Mouse (Mus musculus) liver, embryonic 15.5 days (tissue): ENCODE data around the gene Tcf20. TPM values are rescaled to one million over a fixed set of nuclear protein-coding genes. Genes with fewer than 3 reads are reported as not detected.
A peak's percentile ranks its signal among the peaks of the same experiment; 100 is the strongest.

Experiments
- ATAC-seq: fragments of 200-750 bp; cut with Nextera tagmentation; 2 replicates; pipeline ENCODE4 v1.8.0; 2017; ENCODE audit warnings: moderate number of reproducible peaks, mild to moderate bottlenecking, moderate library complexity; ENCODE audit not compliant: insufficient read depth
- H3K27ac ChIP-seq: fragments of 300-500 bp; sonication (generic); replicated peaks from 2 replicates; pipeline ENCODE4 v1.5.1; 2015; ENCODE audit warnings: mild to moderate bottlenecking, inconsistent platforms
- H3K27me3 ChIP-seq: fragments of 300-500 bp; sonication (generic); 2 replicates; pipeline ENCODE4 v1.6.1; 2015; ENCODE audit warnings: mild to moderate bottlenecking, inconsistent platforms
- H3K36me3 ChIP-seq: fragments of 300-500 bp; sonication (generic); replicated peaks from 2 replicates; pipeline ENCODE4 v1.6.1; 2015; ENCODE audit warnings: moderate library complexity, mild to moderate bottlenecking, inconsistent platforms
- H3K4me1 ChIP-seq: fragments of 300-500 bp; sonication (generic); replicated peaks from 2 replicates; pipeline ENCODE4 v1.6.1; 2015; ENCODE audit warnings: inconsistent platforms
- H3K4me2 ChIP-seq: fragments of 300-500 bp; sonication (generic); 2 replicates; pipeline ENCODE4 v1.6.1; 2015; ENCODE audit warnings: moderate library complexity, mild to moderate bottlenecking, inconsistent platforms
- H3K4me3 ChIP-seq: fragments of 300-500 bp; sonication (generic); replicated peaks from 2 replicates; pipeline ENCODE4 v1.5.1; 2015; ENCODE audit warnings: mild to moderate bottlenecking, inconsistent platforms
- H3K9ac ChIP-seq: fragments of 300-500 bp; sonication (generic); 2 replicates; pipeline ENCODE4 v1.6.1; 2015; ENCODE audit warnings: moderate library complexity, mild to moderate bottlenecking, inconsistent platforms
- H3K9me3 ChIP-seq: fragments of 300-500 bp; sonication (generic); replicated peaks from 2 replicates; pipeline ENCODE4 v1.6.1; 2016; ENCODE audit warnings: inconsistent platforms
- WGBS: fragments of 180-500 bp; shearing (Covaris S2); methylation state at CpG from one replicate; pipeline ENCODE4 v1.1.7; 2015; ENCODE audit warnings: mixed read lengths; ENCODE audit not compliant: insufficient replicate concordance; 5-methylcytosine and 5-hydroxymethylcytosine counted together
- polyA plus RNA-seq: library from polyadenylated mRNA; unstranded; fragments of >200 nt; fragmentation: Nextera tagmentation; extraction: Ambion mirVana; gene quantifications from 2 replicates; pipeline ENCODE4 v1.2.1, GENCODE M21; 2015

Gene Tcf20
- polyA plus RNA-seq, 1 experiment from 2014 or later = 2.1 TPM

DNA sequence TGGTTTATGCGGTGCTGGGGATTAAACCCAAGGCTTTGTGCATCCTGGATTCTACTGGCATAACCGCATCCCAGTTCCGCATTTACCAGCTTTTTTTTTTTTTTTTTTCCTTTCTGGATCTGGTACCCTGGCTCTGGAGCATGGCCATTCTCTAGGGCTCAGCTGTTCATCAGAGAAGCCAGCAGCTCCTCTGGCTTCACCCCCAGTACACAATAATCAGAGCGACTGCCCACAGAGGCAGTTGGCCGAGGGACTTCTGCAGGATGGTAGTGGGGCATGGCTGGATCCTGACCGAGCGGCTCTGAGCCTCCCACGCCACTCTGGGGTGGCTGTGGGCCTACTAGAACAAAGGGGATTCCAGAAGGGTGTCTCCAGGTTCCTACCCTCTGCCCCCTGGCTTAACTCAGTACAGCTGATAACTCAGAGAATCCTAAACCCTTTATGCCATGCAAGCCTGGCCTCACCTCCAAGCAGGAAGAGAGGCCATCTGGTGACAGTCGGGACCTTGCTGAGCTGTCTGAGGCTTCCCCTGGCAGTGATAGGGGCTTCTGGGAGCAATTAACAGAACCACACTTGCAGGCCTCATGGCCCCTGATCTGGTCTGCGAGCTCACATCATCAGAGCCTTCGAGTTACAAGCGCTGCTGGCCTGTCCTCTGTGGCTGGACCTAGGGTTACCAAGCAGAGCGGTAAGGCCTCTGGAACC, 4.6 kb upstream of the Tcf20 start:
- Histone ChIP-seq H3K9me3 (no peaks in the 10 kb centered on the region), H3K4me1 (peaks cover 11% of the 10 kb centered on the region), H3K4me3 (no peak overlapping the region), H3K4me2 (no peak overlapping the region), H3K27ac (no peak overlapping the region), H3K36me3 (no peaks in the 10 kb centered on the region), H3K27me3 (peaks cover 40% of the 10 kb centered on the region), H3K9ac (no peak overlapping the region)
- ATAC-seq = no peak
- 67% methylated on average over 13 of the region's 13 CpGs for WGBS

DNA sequence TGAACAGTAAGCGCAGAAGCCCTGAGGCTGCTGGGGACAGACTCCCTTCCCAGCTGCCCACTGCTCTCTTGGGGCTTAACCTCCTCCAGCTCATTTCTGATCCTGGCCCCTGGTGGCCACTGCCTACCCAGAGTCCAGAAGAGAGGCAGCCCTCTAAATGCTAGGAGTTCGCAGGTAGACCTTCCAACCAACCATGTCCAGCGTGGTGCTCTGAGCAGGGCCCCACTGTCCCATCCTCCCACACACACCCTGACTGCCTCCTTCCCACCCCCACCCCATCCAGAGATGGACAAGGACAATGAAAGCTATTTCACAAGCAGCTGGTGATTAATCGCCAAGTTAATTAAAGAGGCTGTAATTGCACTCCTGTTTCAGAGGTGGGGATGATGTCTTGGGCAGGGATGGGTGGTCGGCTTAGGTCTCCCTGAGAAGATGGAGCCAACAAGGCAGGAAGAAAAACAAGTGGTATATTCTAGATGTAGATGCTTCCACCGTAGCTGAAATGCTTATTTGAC, 1.6 kb upstream of the Tcf20 start:
- WGBS = 54% methylated on average over 6 of the region's 6 CpGs

DNA sequence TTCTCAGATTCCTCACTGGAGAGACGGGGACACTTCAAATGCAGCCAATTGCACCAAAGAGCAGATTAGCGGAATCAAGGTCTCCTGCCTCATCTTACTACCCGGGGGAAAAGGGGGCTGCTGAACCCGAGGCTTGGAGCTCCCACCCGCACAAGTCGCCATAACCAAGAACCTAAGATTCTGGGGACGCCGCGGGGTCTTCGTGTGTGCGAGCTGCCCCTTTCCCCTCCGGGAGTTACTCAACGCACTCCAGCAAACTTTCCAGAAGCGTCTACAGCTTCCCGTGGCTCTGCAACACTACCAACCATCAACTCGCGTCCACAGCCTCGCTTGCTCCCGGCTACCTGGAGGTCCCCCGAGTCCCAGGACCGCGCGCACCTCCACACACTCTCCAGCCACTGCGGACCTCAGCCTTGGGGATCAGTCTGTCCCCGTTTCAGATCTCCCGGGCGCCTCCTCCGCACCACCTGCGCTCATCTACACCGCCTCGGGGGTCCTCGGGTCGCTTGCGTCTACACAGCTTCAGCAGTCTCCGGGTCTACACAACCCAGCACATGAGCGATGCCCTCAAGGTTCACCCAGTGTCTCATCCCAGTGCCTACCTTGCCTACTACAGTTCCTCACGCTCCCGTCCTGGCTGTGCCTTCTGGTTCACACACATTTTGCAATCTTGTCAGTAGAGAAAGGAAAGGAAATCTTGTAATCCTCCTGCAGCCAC, 499 bp downstream of the Tcf20 start:
- peaks cover 15% of the 10 kb centered on the region for H3K4me1 ChIP-seq
- ATAC-seq = no peak
- peak overlapping the region; percentile 74 for H3K4me2 ChIP-seq
- peak overlapping the region; percentile 47 for H3K4me3 ChIP-seq
- no peak overlapping the region for H3K27ac ChIP-seq
- no peaks in the 10 kb centered on the region for H3K9me3 ChIP-seq
- no peak overlapping the region; the same call in 1 of the 2 replicates for H3K9ac ChIP-seq
- no peaks in the 10 kb centered on the region for H3K36me3 ChIP-seq
- WGBS = 3% methylated on average over 38 of the region's 38 CpGs
- peaks cover 90% of the 10 kb centered on the region for H3K27me3 ChIP-seq

More for the DNA sequence above, 1.6 kb upstream of the Tcf20 start:
- Histone ChIP-seq H3K36me3 (no peaks in the 10 kb centered on the region), H3K4me3 (no peak overlapping the region), H3K4me1 (peaks cover 15% of the 10 kb centered on the region), H3K27ac (no peak overlapping the region), H3K27me3 (peaks cover 69% of the 10 kb centered on the region), H3K9me3 (no peaks in the 10 kb centered on the region), H3K4me2 (no peak overlapping the region), H3K9ac (no peak overlapping the region)
- ATAC-seq = no peak

DNA sequence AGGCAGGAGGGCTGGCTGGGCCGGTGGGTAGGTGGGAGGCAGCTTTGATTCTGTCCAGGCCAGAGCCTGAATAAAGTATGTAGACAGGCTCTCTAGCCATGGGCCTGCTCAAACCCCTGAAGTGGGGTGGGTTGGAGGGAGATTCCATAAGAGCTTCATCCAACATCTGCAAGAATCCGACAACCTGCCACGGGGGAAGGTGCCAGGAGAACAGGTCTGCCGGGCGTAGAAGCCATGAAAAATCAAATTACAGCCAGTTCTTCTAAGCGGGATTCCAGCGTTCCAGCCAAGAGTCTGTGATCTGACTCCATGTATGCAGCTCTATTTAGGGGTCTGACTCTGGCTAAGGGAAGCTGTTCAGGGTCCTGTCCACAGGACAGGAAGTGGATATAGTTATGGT, 3.1 kb downstream of the Tcf20 start:
- no peak overlapping the region for H3K27ac ChIP-seq
- H3K4me1 ChIP-seq = peaks cover 15% of the 10 kb centered on the region
- no peak overlapping the region for H3K4me2 ChIP-seq
- H3K4me3 ChIP-seq = no peak overlapping the region
- no peak for ATAC-seq
- peaks cover 86% of the 10 kb centered on the region for H3K27me3 ChIP-seq
- no peaks in the 10 kb centered on the region for H3K9me3 ChIP-seq
- no peak overlapping the region for H3K9ac ChIP-seq
- no peaks in the 10 kb centered on the region for H3K36me3 ChIP-seq
- 60% methylated on average over 7 of the region's 7 CpGs for WGBS

DNA sequence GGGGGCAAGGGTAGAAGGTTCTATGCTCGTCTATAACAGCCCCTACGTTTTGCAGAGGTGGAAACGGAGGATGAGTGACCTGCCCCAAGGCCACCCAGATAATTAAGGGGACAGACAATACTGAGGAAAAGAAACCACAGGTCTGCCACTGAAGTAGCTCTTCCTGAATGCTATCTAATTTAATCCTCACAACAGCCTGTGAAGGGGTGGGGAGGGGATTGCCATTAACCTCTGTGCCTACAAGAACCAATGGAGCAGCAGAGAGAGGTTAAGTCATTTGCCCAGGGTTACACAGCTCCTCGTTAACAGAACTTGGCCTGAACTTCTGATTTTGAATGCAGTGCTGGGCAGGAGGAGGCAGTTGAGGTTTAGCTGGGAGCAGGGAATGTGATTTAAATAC, 3.6 kb downstream of the Tcf20 start:
- Histone ChIP-seq H3K4me2 (no peak overlapping the region), H3K27me3 (peaks cover 81% of the 10 kb centered on the region)

DNA sequence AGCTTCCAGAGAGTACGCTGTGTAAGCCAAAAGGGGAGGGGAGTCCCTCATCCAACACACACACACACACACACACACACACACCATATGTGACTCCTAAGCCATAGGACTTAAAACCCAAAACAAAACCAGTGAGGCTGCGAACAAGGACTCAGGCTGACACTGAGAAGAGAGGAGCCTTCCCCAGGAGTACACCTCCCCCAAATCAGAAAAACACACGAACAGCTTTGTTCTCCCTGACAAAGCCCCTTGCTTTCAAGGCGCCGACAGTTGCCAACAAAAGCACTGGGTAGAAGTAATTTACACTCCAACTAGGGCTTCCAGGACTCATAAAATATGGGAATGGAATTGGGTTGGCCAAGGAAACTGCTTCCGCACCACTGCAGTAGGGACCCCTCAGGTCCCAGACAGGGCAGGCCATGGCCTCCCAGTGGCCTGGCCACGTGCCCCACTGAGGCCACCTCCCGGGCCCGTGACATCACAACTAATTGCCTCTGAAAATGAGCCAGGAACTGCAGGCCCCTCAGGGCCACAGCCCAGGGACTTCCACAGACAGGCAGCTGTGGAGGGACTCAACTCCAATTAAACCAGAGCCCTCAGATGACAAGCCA, 4.2 kb downstream of the Tcf20 start:
- Histone ChIP-seq H3K4me2 (no peak overlapping the region), H3K36me3 (no peaks in the 10 kb centered on the region), H3K27me3 (peaks cover 75% of the 10 kb centered on the region), H3K9ac (no peak overlapping the region), H3K4me3 (no peak overlapping the region), H3K9me3 (no peaks in the 10 kb centered on the region), H3K4me1 (peaks cover 15% of the 10 kb centered on the region), H3K27ac (no peak overlapping the region)
- ATAC-seq = no peak
- WGBS = 40% methylated on average over 9 of the region's 9 CpGs

More for the DNA sequence above, 3.6 kb downstream of the Tcf20 start:
- no peaks in the 10 kb centered on the region for H3K9me3 ChIP-seq
- peaks cover 15% of the 10 kb centered on the region for H3K4me1 ChIP-seq
- no peaks in the 10 kb centered on the region for H3K36me3 ChIP-seq
- no peak overlapping the region for H3K27ac ChIP-seq
- H3K9ac ChIP-seq = no peak overlapping the region
- no peak overlapping the region for H3K4me3 ChIP-seq
- WGBS = 20% methylated on average over 4 of the region's 4 CpGs
- ATAC-seq = no peak

DNA sequence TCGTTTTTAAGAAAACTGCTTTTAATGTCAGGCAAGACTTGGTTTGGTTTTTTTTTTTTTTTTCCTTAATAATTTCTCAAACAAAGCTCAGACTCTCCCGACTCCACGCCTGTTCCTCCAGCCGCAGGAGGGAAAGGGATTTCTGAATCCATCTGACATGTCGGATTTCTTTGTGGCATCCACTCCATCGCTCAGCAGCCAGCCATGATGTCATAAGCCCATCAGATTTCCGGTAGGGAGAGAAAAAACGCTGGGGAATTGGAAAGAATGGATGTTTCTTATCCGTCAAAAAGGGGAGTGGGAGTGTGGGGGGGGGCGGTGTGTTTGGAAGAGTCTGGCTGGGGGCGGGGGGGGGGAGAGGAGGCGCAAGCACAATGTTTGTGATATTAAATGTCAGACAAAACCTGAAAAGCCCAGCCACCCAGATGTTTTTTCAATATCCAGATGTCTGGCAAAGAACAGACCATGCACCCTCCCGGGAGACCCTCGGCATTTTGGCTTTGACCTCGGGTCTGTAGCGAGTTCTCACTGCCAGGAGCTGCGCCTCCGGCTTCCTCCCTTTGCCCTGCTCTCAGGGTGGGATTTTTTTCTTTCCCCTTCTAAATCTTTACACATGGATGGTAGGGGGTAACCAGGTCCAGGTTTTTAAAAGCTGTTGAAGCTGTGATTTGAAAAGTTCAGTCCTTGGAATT, 4.8 kb downstream of the Tcf20 start:
- no peak for ATAC-seq
- Histone ChIP-seq H3K27ac (no peak overlapping the region), H3K36me3 (no peaks in the 10 kb centered on the region), H3K4me1 (peaks cover 10% of the 10 kb centered on the region), H3K4me2 (no peak overlapping the region), H3K9me3 (no peaks in the 10 kb centered on the region), H3K27me3 (peaks cover 69% of the 10 kb centered on the region), H3K4me3 (no peak overlapping the region), H3K9ac (no peak overlapping the region)
- WGBS = 34% methylated on average over 18 of the region's 18 CpGs

DNA sequence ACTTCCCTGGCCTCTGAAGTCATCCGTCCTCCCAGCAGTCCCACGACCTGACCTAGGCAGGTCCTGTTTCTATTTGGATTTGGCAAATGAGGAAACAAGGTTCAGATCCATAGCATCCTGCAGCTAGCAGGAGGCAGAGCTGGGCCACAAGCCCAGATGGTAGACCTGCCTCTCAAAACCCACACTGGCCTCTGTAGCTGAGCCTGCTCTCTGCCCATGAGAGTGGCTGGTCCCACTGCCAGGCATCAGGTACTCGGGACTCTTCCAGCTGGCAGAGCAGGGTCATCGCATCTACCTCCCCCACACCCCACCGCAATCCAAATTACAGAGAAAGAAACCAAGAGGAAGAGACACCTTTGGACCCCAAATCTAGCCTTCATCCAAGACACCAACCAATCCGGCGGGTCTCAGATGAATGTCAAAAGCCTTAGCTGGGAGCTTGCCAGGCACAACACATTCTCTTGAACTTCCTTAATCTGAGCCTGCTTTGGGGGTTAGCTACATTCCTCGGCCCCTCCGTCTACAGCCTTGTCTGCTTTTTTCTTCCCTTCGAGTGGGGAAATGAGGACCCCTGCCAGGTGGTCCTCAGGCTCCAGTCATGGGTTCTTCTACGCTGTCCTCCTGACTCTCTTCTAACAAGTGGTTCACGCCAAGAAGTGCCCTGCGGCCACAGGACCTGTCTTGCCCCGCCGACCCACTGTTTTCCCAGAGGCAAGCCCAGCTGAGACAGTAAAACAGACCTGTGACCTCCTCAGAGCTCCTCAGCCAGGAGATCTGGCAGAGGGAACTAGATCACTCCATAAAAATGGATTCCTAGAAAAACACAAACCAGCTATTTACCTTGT, 5.8 kb downstream of the Tcf20 start:
- H3K9ac ChIP-seq = no peak overlapping the region
- H3K4me3 ChIP-seq = no peak overlapping the region
- peaks cover 59% of the 10 kb centered on the region for H3K27me3 ChIP-seq
- H3K36me3 ChIP-seq = no peaks in the 10 kb centered on the region
- no peak for ATAC-seq
- no peaks in the 10 kb centered on the region for H3K9me3 ChIP-seq
- H3K4me2 ChIP-seq = no peak overlapping the region
- no peak overlapping the region for H3K27ac ChIP-seq
- 36% methylated on average over 15 of the region's 15 CpGs for WGBS
- peaks cover 1% of the 10 kb centered on the region; the same call in 1 of the 2 replicates for H3K4me1 ChIP-seq

DNA sequence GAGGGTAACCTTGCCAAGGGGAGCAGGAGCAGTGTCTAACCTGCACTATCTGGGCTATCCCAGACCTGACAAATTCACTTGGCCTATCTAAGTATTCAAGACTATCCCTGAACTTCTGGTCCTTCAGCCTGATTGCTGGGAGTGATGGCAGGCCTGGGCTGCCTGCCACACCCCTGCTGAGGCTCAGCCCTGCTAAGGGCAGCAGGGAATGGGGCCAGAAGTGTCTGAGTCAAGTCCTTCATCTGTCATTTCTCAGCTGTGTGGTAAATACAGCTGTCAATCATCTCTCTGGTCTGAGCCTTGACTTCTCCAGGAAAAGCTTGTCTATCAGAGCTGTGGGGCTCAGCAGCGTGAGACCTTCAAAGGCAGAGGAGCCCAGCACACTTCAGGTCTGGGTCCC, 8.1 kb downstream of the Tcf20 start:
- ATAC-seq = no peak
- Histone ChIP-seq H3K4me1 (no peaks in the 10 kb centered on the region), H3K9me3 (no peaks in the 10 kb centered on the region), H3K27me3 (peaks cover 35% of the 10 kb centered on the region), H3K4me3 (no peak overlapping the region), H3K27ac (no peak overlapping the region), H3K36me3 (no peaks in the 10 kb centered on the region), H3K4me2 (no peak overlapping the region), H3K9ac (no peak overlapping the region)
- WGBS = 46% methylated on average over 1 of the region's 1 CpGs

DNA sequence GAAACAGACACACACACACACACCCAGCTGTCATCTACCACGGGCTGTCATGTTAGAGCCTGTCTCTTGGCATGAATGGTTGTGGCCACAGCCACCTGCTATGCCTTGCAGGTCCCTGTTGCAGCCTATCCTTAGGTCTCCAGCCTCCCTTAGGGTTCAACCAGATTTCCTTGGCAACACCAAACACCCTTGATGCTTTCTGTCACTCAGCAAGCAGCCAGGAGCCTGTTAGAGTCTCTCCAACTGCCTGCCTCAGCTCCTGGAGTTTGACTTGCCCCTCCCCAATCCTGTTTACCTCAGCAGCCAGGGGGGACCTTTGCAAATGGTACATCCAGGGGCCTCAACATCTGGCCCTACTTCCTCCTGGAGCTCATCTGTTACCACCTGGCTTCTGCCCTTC, 13.2 kb downstream of the Tcf20 start:
- Histone ChIP-seq H3K27ac (no peak overlapping the region), H3K27me3 (no peaks in the 10 kb centered on the region), H3K4me3 (no peak overlapping the region), H3K9ac (no peak overlapping the region), H3K36me3 (no peaks in the 10 kb centered on the region), H3K4me1 (no peaks in the 10 kb centered on the region), H3K9me3 (no peaks in the 10 kb centered on the region), H3K4me2 (no peak overlapping the region)
- 25% methylated on average over 1 of the region's 1 CpGs for WGBS
- no peak for ATAC-seq
